Mouse (Mus musculus): ENCODE measurements around the gene Ciao1.
A peak's percentile ranks its signal among the peaks of the same experiment; 100 is the strongest.

Gene Ciao1

DNA sequence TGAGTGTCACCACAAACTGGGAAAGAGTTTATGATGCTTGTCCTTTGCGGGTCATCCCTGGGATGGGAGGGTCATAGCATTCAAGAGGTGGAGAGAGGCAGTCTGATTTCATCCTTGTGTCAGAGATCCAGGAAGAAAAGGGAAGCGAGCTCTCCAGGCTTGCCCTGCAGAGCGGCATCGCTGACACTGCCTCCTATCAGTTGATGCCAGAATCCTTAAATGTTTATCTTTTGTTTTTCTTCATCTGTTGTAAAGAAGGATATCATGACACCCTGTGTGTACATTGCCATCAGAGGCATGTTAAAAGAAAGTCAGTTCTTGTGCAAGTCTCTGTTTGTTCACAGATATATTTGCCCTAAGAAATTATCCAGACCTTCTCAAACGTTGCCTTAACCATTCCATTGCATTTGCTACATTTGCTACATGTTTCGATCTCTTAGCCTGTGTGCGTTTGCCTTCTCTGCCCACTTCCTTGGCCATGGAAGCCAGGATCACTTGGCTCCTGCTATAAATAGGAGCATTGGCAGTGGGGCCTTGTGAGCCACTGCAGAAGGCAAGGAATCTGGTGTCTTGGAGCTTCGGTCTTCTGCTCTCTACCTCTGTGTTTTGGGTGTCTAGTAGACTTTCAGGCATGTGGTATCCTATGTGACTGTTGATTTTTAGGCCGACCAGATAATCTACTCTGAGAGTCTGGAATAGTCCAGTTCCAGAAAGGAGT is 2.8 kb upstream of the Ciao1 start:
- no peak for DNase-seq (ENCODE audit: low spot score)

- peak; percentile 73 for DNase-seq (ENCODE audit: low spot score)
Observed at GRCm38 (mm10) chr2:127248334-127249004, 853 bp upstream of the Ciao1 start.

DNA sequence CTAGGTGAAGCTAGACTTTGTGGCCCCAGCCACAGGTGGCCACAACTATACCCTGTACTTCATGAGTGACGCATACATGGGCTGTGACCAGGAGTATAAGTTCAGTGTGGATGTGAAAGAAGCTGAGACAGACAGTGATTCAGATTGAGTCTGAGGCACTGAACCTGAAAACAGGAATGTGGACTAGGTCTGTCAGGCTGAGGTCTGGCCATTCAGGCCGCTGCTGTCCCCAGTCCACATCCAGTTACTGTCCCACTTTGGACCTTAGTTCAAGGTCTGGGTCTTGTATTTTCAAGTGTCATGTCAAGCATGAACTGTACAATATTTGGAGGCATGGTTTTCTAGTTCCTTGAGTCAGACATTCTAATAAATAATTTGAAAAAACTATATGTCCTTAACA is 7.6 kb downstream of the Ciao1 start:
- no peak for DNase-seq (ENCODE audit: low spot score)

- DNase-seq (ENCODE audit: low spot score): no peak
Observed at GRCm38 (mm10) chr2:127237897-127238610, 9.6 kb downstream of the Ciao1 start.

GRCm38 (mm10) chr2:127225261-127225660 is 22.4 kb downstream of the Ciao1 start:
- DNase-seq (ENCODE audit: low spot score): no peak

- no peak for DNase-seq (ENCODE audit: low spot score)
Observed at GRCm38 (mm10) chr2:127217746-127218145, 29.9 kb downstream of the Ciao1 start.

GRCm38 (mm10) chr2:127210701-127211100 is 36.9 kb downstream of the Ciao1 start:
- DNase-seq (ENCODE audit: low spot score): peak; percentile 33

- DNase-seq (ENCODE audit: low spot score): no peak
Observed at GRCm38 (mm10) chr2:127208452-127208769, 39.2 kb downstream of the Ciao1 start.

GRCm38 (mm10) chr2:127207547-127208451 is 39.8 kb downstream of the Ciao1 start, which contains the start of the genes 1810024B03Rik and Snrnp200:
Gene 1810024B03Rik (minus strand): TSS chr2:127208280.
Gene Snrnp200 (plus strand): TSS chr2:127208386.
- peak; percentile 92 for DNase-seq (ENCODE audit: low spot score)

DNA sequence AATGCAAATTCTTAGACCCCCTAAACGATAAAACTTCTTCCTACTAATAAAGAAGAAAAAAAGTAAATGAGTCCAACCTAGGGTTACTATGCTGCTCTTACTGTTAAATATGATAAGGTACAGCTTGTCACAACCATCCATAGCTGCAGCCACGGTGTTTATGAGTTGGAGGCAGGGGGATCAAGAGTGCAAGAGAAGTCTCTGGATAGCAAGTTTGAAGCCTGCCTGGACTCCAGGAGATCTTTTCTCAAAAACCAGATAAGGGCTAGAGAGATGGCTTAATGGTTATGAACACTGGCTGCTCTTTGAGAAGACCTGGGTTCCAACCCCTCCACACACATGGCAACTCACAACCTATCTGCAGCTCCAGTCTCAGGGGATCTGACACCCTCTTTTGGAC is 40.7 kb downstream of the Ciao1 start:
- no peak for DNase-seq (ENCODE audit: low spot score)

GRCm38 (mm10) chr2:127205936-127206335 is 41.7 kb downstream of the Ciao1 start:
- DNase-seq (ENCODE audit: low spot score): peak; percentile 23

GRCm38 (mm10) chr2:127204932-127205331 is 42.7 kb downstream of the Ciao1 start:
- peak; percentile 76 for DNase-seq (ENCODE audit: low spot score)
